Mouse (Mus musculus) left cerebral cortex, adult 8-10 months (tissue): ENCODE data around the gene Per3. TPM values are rescaled to one million over a fixed set of nuclear protein-coding genes. Genes with fewer than 3 reads are reported as not detected.
A peak's percentile ranks its signal among the peaks of the same experiment; 100 is the strongest.

Experiments used
- DNase-seq, 2 experiments: peaks; one replicate each; pipeline ENCODE4 v3.0.0; 2022; ENCODE audit warnings: low spot score in 2 of 2
- total RNA-seq, 4 experiments: library from RNA; stranded (reverse); gene quantifications; 2 replicates each; pipeline ENCODE4 v1.2.4; 2022

Gene Per3
- total RNA-seq = 10 to 100 TPM; 32.3 to 36.5 (median 34.3) TPM

DNA sequence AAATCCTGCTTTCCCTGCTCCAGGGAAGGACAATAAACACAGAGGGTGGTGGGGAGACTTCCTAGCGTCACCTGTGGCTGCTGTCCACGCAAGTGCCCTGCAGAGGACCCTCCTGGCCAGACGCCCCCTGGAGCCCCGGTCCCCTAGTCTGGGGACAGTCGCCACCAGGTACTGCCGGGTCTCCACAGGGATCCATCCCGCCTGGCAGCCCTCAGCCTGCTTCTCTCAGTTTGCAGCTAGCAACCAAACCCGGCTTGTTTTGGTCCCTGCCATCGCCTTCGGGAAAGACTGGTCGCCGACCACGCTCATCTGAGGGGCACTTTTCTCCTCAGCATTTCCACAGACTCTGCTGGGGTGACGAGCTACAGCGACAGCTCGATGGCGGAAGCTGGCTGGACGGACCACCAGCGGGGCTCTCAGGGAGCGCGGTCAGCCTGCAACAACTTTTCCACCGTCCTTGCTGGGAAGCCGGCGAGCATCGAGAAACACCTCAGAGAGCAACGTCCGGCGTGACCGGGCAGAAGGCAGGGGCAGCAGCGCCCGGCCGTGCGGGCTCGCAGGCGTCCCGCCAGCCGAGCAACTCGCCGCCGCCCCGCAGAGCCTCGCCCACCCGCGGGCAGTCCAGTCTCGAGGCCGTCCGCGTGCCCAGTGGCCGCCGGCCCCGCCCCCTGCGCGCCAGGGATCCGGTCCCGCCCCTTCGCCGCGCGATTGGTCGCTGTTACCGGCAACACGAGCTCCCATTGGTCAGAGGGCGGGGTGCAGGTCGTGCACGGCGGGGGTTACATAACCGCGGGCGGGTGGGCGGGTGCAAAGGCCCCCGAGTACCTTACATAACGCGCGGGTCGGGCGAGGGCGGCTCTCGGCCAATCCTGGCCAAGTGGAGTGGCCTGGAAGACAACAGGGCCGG is at the start of gene Per3:
TSS of gene Per3 (minus strand) at position 629 of the 907 bp plus-strand sequence.
- DNase-seq = peak; percentile 93 to 97

DNA sequence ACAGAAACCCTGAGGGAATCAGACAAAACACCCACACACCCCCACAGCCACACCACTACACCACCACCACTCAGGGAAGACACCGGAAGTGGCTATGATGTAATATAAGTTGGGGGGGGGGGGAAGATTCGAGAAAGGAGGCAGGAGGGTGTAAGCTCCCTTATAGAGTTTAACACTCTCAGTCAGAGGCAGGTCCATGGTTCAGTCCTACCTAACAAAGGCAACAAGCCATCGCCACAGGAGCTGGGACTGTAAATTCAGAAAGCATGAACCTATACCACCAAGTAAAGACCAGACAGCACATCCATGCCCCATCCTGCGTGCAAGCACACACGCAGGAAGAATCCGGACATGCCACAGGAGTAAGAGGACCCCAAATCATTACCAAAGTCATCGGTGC is 44.8 kb upstream of the Per3 start, which contains the start of gene Gm13090:
TSS of gene Gm13090 (plus strand) at position 301 of the 400 bp plus-strand sequence.
- DNase-seq = no peak

DNA sequence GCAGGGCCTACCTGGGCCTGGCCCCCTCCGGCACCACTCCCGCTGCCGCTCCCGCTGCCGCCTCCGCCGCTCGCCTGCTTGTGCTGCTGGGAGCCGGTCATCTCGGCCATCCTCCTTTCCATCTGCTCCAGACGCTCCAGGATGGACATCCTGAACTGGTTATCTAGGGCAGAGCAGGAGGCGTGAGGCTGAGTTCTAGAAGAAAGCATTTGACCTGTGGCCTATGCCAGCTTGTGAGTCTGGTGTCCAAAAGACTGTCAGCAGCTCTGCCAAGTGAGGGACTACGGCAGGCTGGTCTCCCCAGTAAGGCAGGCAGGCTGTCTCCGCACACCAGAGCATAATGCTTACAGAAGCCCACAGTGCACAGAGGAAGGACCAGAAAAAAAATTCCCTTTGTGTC is 44.4 kb upstream of the Per3 start:
- no peak for DNase-seq

DNA sequence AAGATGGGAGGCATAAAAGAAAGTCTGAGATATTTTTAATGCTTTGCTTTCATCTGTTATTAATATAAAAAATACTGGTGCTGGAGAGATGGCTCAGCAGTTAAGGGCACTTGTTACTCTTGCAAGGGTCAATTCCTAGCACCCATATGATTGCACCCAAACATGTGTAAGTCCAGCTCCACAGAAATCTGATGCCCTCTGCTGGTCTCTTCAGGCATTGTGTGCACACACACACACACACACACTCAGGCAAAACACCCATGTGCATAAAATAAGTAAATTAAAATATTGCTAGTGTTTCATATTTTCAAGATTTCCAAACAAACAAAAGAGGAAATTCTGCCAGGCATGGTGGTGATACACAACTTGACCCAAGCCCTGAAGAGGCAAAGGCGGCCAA is 42.9 kb upstream of the Per3 start:
- no peak for DNase-seq

DNA sequence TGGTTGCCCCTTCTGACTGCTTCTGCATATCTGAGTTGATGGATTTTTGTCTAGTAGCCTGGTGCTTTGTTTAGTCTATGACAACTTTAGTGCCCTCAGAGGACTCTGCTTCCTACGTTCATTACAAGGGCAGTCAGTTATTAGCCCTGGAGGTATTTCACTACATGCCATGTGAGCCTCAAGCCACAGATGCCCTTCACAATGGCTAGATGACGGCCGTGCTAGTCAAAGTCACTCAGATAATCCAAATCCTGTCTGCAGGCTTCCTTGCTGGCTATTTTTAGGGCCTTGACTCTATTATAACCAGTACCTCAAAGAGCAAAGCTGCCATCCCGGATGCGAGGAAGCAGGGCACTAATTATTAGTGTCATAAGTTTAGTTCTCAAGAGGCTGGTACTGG is 38.6 kb upstream of the Per3 start:
- no peak for DNase-seq

DNA sequence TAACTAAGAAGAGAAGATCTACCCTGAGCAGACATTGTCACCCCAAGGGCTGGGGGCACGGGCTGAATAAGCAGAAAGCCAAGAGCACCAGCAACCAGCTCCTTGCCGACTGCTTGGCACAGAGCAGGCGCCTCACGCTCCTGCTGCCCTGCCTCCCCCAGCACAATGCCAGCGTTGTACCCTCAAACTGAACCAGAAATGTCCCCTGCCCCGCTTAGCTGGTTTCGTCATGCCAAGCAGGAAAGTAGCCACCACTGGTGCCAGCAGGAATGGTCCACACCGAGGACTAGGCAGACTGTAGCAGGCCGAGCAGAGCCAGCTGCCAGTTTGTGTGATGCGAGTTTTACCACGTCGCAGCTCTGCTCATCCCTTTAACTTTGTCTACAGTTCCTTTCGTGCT is 37.5 kb upstream of the Per3 start:
- DNase-seq = no peak

DNA sequence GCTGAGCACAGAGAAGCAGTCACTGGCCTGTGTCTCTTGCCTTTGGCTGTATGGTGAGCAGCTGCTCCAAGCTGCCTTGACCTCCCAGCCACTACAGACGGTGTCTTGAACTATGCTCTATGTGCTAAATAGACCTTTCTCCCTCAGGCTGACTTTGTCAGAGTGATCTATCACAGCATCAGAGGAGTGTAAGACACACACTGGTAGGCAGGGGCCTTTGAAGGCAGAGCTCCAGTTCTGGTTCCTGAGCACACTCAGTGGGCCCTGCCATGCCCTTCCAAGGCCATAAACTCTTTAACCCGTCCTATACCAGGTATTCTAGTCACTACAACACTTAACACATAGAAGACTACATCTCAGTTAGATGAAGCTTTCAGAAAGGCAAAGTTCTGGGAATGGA is 36.9 kb upstream of the Per3 start:
- DNase-seq = no peak

DNA sequence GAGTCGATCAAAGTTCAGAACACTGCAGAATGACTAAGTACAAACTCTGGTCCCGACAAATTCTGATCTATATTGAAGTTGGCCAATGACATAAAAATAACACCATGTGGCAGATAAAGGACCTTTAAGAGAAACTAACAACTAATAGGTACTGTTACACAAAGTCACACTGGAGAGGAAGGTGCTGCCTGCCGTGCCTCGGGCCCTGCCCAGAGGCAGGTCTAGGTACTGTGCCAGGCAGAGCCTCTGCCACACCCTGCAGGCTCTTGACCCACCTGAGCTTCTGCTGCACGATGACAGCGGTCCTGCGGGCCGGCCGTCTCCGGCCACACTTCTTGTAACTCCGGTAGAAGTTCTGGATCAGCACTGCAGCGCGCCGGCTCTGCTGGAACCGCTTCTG is 30.4 kb upstream of the Per3 start:
- DNase-seq = no peak

DNA sequence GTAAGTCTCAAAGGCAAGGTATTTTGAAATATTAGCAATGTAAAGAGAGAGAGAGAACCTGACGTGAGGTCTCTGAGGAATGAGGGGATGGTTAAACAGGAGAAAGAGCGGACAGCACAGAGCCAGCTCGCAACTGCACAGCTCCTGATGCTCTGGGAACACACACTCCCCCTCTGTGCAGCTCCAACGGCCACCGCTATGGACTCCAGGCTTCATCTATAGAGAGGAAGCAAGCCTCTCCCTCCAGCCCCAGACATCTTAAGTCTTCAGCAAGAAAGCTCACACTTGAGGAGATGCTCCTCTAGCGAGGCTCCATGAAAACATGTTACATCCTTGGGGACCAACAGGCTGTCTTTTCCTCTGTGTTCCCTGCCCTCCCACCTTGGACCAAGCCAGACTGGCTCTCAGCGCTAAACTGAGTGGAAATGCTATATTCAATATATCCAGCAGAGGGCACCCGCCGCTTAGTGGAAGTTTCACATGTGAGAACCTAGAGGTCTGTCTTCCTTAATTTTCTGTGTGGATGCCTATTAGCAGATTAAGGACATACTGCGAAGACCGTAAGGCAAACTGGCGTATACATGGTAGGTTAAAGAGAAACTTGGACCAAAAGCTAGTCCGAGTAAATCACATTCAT is 28.8 kb upstream of the Per3 start:
- peak; percentile 45 to 56 for DNase-seq

DNA sequence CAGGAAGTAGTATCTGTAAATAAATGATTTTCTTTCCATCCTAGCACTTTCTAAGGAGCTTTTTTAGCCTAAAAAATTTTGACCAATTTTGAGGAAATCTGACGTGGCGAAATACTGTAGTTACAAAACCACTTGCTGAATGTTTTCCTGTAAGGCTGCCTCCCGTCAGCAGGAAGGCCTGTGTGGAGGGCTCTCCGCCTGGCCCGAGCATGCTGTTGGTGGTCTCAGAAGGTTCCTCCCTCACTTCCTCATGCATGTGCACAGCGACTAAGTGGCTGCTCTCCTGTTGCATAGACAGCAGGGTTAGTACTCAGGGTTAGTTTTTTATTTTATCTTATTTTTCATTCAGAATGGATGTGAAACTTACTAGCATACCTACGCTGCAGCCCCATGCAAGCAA is 26.5 kb upstream of the Per3 start:
- DNase-seq = no peak

DNA sequence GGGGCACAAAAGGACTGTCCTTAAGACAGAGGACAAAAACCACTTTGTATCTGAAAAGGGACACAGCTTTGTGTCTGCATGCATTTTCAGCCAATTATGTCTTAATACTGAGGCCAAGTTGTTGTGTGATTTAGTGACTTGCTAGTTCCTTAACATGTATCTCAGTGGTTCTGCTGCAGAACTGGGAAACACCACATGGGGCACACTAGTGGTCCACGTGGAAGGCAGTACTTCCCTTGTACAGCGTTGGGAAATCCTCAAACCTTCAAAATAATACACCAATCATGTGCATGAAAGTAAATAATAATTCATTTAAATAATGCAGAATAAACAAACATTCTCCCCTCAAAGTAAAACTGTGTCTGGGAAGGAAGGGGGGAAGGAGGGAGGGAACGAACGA is 24.3 kb upstream of the Per3 start:
- DNase-seq = no peak

DNA sequence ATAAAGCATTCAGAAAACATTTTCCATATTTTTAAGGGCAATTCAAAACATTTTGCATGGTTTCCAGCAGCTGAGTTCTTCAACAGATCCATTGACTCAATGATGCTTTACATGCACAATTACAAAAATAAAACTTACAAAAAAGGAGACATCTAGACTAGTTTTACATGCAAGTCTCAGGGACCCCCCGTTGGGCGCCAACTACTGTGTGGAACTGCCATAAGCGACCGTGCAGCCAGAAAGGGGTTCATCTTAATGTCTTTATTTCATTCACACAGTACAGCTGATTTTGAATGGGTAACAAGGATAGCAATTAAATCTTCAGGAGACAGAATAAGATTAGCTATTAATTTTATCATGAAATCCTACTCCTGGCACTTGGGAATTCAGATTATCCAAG is 15.1 kb upstream of the Per3 start:
- no peak for DNase-seq

DNA sequence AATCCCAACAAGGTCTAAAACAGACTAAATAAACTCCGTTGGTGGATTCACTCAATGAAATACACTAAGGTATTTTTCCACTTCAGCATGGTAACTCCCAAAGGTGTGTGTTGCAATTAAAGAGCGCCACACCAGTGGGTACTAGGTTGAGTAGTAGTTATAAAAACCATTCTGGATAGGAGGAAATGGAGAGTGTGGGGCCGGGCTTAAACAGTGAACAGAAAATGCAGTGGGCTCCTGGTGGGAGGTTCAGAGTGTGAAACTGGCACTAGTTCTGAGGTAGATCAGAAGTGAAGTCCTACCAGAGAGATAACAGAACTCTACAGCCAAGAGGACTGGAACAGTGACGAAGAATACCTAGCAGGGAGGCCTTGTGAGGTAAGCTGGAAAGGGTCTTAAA is 14.2 kb upstream of the Per3 start:
- no peak for DNase-seq

DNA sequence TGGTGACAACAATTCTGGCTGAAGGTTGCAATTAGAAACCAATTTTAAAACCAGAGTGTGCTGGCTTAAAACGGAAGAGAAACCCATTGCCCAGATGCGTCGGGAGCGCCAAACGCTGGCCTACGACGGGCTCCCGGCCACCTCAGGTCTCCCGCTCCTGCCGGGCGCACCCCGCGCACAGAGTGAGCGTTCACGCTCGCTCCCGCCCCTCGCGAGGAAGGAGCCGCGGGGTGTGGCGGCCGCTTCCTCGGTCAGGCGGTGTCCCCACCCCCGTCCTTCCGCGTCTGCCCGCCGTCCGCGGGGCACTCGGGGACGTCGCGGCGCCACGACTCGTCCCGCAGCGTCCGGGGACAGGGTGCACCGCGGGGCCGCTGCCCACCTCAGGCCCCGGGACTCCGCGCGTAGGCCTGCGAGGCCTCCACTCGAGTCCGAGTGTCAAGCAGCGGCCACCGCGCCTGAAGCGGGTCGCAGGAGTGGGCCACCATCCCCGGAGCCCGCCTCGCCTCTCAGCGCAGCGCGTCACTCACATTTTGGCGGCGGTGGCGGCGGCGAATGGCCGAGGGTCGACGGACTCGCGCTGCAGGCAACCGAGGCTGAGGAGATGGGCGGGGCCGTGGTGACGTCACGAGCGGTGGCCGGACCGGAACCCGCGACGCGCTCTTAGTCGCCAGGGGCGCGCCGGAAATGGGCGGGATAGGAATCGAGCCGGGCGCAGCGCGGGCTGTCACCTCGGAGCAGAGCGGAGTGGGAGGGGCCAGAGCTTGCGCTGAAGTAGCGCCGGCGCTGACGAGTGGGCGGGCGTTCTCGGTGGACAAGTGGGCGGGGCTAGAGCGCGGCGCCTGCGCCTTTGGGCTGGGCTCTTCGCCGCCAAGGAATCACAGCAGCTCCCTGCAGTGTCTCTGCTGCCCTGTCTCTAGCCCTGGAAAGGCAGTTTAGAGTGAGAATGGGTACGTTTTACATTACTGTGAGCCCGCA is 13.2 kb upstream of the Per3 start, which contains the start of gene Vamp3:
TSS of gene Vamp3 (minus strand) at position 617 of the 975 bp plus-strand sequence.
- peak; percentile 96 to 98 for DNase-seq

DNA sequence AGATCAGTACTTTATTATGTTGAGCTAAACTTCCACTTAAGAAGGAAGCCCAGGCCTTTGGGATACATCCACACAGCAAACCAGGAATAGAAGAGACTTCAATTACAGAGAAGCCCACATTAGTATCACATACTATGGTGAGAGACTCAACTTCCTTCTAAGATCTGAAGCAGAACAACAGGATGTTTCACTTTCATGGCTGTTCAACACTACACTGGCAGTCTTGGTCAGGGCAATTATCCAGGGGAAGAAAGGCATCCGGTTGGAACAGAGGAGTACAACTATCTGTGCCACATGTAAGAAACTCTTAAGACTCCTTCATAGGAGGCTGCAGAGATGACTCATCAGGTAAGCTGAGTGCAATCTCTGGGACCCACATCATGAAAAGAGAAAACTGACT is 6.7 kb upstream of the Per3 start:
- DNase-seq = no peak

DNA sequence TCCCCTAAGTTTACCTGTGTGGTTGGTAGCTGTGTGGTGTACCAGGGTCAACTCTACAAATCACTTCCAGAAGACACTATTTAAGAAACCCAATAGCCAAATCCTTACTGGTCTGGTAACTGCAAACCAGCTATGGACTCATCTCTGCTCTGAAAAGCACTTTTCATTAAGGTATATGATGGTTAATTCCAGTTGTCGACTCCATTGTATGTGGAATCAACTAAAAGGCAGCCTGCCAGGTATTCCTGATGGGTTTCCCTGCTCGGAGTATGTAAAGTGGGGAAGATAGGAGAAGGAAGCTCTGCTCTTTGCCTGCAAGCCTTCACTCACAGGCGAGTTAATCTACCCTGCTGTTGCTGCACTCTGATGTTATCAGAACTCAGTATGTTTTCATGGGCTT is 2.1 kb upstream of the Per3 start:
- no peak for DNase-seq

DNA sequence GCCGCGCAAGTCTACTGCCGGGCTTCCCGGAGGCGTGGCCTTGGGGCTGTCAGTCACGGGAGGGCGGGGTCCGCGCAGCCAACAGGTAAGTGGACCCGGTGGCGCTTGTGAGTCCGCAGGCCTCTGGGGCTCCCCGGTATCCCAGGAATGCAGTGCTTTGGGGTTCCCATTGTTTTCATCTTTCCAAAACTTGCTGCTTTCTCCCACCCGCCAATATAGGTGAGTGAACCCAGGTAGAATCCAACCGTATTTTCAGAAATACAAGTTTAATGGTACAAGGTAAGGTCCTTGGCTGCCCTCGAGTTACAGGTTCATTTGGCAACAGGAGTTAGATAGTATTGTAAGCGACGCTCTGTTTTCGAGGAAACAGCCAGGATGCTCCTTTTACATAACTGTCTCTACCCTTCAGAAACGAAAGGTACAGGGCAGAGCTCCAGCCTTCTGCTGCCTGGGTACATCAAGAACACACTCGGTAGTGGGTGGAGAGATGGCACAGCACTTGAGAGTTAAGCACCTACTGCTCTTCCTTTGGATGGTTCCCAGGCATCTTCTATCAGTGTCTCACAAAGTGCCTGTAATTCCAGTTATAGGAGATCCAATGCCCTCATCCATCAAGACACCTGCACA is 592 bp upstream of the Per3 start:
- DNase-seq = peak; percentile 26 to 65

DNA sequence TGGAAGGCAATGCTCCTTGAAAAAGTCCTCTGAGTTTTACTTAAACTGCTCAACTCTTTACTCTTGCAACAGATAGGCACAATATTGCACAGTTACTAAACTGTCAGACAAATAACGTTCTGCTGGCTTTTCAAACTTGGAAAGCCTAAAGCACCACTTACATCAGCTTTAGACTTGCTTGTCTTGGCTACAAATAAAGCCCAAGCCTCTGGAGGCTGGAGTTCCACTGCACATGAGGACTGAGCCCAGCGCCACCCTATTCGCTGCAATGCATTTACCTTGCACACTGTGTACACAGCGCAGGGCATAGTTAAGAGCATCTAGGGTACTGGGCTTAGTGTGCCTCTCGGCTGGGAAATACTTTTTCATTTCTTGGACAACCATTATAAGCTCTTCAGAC is 1.2 kb downstream of the Per3 start:
- no peak for DNase-seq

DNA sequence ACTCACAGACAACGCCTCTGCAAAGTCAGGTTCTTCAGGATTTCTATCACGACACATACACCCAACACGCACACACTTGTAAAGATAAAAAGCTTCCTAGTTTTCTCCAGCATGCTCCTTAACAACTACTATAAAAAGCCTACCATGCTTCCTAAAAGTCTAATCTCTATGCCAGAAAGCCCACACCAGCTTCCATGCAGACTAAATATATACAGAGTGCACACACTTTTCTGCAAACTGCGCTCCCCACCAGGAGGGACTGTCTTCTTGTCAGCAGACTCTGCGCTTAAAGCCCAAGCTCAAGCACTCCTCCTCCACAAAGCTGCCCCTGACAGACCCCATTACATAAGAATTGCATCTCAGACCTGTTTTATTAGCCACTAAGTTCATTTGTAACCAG is 3.0 kb downstream of the Per3 start:
- DNase-seq = peak; percentile 25 to 55

DNA sequence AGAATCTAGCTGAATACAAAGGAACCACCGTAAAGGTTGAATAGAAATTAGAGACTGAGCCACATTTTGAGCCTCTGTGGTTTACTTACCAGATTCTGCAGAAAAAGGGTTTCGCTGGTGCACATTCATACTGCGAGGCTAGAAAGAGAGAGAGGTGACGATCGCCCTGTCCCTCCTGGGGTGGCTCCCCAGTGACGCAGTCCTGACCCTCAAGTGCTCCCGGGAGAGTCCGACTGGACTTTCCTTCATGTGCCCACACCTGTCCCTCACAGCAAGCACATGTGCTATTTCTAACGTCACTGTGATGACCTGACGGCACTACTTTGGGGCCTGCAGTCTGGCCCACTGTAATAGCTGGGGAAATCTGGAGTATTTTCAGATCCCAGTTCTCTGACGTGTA is 6.7 kb downstream of the Per3 start:
- no peak for DNase-seq

DNA sequence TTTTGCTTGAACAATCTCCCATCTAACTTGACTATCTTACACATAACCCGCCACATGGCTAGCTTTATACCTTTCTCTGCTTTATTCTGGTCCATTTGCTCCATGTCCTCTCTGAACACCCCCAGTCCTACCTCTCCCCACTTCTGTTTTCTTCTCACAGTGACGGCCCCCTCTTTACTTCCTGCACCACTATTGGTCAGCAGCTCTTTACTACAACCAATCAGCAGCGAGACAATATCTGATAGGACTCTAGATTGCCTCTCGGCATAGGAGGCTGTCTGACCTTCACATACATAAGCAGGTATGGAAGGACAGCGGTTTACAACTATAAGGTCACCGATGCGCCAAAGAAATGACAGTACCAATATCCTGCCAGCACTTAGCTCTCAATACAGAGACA is 7.9 kb downstream of the Per3 start:
- DNase-seq = no peak
